Mouse (Mus musculus) heart, embryonic 16.5 days (tissue): ENCODE measurements around the gene Dnase1l2. TPM values are rescaled to one million over a fixed set of nuclear protein-coding genes. Genes with fewer than 3 reads are reported as not detected.

Source experiments
- ATAC-seq: fragments of 200-750 bp; cut with Nextera tagmentation; replicated peaks from 2 replicates; pipeline ENCODE4 v1.8.0; 2017; ENCODE audit warnings: moderate number of reproducible peaks; ENCODE audit not compliant: insufficient read depth, low FRiP score; ENCODE audit errors: extremely low read depth
- H3K27ac ChIP-seq: fragments of 300-500 bp; sonication (generic); 2 replicates; pipeline ENCODE4 v1.5.1; 2014; ENCODE audit warnings: mild to moderate bottlenecking, low read length, control low read depth, moderate library complexity
- H3K27me3 ChIP-seq: fragments of 300-500 bp; sonication (generic); 2 replicates; pipeline ENCODE4 v1.6.1; 2014; ENCODE audit warnings: low read length, mixed read lengths; ENCODE audit not compliant: control insufficient read depth, insufficient read depth
- H3K36me3 ChIP-seq: fragments of 300-500 bp; sonication (generic); 2 replicates; pipeline ENCODE4 v1.6.1; 2014; ENCODE audit not compliant: control insufficient read depth, insufficient read depth
- H3K4me1 ChIP-seq: fragments of 300-500 bp; sonication (generic); 2 replicates; pipeline ENCODE4 v1.6.1; 2014; ENCODE audit warnings: low read length, mixed read lengths; ENCODE audit not compliant: control insufficient read depth, insufficient read depth
- H3K4me2 ChIP-seq: fragments of 300-500 bp; sonication (generic); 2 replicates; pipeline ENCODE4 v1.6.1; 2014; ENCODE audit warnings: low read depth, mild to moderate bottlenecking, control low read depth, low read length
- H3K4me3 ChIP-seq: fragments of 300-500 bp; sonication (generic); 2 replicates; pipeline ENCODE4 v1.5.1; 2014; ENCODE audit warnings: mild to moderate bottlenecking, control low read depth, low read length
- H3K9ac ChIP-seq: fragments of 300-500 bp; sonication (generic); 2 replicates; pipeline ENCODE4 v1.6.1; 2014; ENCODE audit warnings: low read length, control low read depth
- H3K9me3 ChIP-seq: fragments of 300-500 bp; sonication (generic); replicated peaks from 2 replicates; pipeline ENCODE4 v1.6.1; 2016; ENCODE audit warnings: low read length; ENCODE audit not compliant: control insufficient read depth
- WGBS: fragments of 180-500 bp; shearing (Covaris S2); extraction: QIAGEN DNeasy Blood & Tissue Kit; methylation state at CpG from one replicate; pipeline ENCODE4 v1.1.7; 2014; 5-methylcytosine and 5-hydroxymethylcytosine counted together
- polyA plus RNA-seq: library from polyadenylated mRNA; unstranded; fragments of >200 nt; fragmentation: Nextera tagmentation; extraction: Ambion mirVana; gene quantifications from 2 replicates; pipeline ENCODE4 v1.2.1, GENCODE M21; 2015

Gene Dnase1l2
- polyA plus RNA-seq, 1 experiment from 2014 or later: 2.1 TPM

DNA sequence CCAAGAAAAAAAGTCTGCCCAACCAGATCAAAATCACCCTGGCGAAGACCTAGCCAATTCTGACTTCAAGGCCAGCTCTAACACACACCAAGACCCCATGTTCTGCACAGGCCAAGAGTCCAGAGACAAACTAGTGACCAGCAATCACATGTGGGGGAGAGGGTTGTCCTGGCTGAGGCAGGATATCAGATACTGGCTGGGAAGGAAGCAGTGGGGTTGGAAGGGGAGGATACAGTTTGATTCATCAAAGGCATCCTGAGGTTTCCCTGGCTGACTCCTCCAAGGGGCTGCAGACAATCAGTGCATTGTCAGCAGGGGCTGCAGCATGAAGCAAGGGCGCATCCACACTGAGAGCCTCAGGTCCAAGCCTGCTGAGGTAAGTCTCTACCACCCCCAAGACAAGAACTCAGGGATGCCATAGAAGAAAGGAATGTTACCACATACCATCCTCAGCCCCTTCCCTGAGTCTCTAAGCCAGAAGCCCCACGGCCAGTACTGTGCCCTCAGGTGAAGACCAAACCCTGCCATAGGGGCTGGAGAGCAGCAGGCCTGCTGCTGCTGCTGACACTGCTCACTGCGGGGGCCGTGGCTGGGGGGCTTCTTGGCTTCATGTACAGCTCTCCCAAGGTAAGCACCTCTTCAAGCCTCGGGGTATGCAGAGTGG is 30.8 kb upstream of the Dnase1l2 start, which contains the start of gene Bricd5:
Bricd5 (plus strand) TSS at position 273 of the 664 bp plus-strand sequence.
- Histone ChIP-seq H3K36me3 (peaks cover 28% of the 10 kb centered on the region), H3K4me3 (no peak within 1 kb of the TSS; the same call in 1 of the 2 replicates), H3K4me2 (peak within 1 kb of the TSS; percentile 89), H3K27me3 (no peaks in the 10 kb centered on the region), H3K9me3 (no peaks in the 10 kb centered on the region), H3K4me1 (peaks cover 22% of the 10 kb centered on the region), H3K9ac (no peak within 1 kb of the TSS), H3K27ac (no peak within 1 kb of the TSS)
- 62% methylated on average over 6 of the region's 6 CpGs for WGBS
- no peak for ATAC-seq

- peaks cover 15% of the 10 kb centered on the region for H3K4me1 ChIP-seq
- H3K9ac ChIP-seq: peak overlapping the region; percentile 96
- 59% methylated on average over 4 of the region's 4 CpGs for WGBS
- peaks cover 28% of the 10 kb centered on the region for H3K36me3 ChIP-seq
- H3K4me3 ChIP-seq: peak overlapping the region; percentile 85
- ATAC-seq: no peak
- 0 out of 2 replicates have a peak overlapping the region, but pooled peaks have one; percentile 7 for H3K27ac ChIP-seq
- no peaks in the 10 kb centered on the region for H3K9me3 ChIP-seq
- peak overlapping the region; percentile 89 for H3K4me2 ChIP-seq
- H3K27me3 ChIP-seq: no peaks in the 10 kb centered on the region
Measured at GRCm38 (mm10) chr17:24472512-24472911, 29.6 kb upstream of the Dnase1l2 start.

DNA sequence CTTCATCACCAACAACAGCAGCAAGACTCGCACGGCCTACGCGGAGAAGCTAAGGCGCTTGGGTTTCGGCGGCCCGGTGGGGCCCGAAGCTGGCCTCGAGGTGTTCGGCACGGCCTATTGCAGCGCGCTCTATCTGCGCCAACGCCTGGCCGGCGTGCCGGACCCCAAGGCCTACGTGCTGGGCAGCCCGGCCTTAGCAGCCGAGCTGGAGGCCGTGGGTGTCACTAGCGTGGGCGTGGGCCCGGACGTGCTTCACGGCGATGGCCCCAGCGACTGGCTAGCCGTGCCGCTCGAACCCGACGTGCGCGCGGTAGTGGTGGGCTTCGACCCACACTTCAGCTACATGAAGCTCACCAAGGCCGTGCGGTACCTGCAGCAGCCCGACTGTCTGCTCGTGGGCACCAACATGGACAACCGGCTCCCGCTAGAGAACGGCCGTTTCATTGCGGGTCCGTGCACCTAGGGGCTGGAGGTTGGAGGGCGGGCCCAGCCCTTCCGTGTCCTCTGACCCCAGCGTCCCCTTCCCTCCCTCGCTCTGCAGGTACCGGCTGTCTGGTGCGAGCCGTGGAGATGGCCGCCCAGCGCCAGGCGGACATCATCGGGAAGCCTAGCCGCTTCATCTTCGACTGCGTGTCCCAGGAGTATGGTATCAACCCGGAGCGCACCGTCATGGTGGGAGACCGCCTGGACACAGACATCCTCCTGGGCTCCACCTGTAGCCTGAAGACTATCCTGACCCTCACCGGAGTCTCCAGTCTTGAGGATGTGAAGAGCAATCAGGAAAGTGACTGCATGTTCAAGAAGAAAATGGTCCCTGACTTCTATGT is 28.0 kb upstream of the Dnase1l2 start:
- Histone ChIP-seq H3K36me3 (peaks cover 16% of the 10 kb centered on the region), H3K9me3 (no peaks in the 10 kb centered on the region), H3K9ac (peak overlapping the region; percentile 96), H3K4me2 (peak overlapping the region; percentile 89), H3K4me3 (peak overlapping the region; percentile 85), H3K27me3 (no peaks in the 10 kb centered on the region), H3K4me1 (peaks cover 15% of the 10 kb centered on the region), H3K27ac (peak overlapping the region; percentile 84)
- ATAC-seq: peak; percentile 29
- under 1% methylated on average over 68 of the region's 68 CpGs for WGBS

GRCm38 (mm10) chr17:24469910-24470602 is 27.2 kb upstream of the Dnase1l2 start, which contains the start of the genes E4f1 and Pgp:
Gene E4f1 (minus strand): TSS chr17:24470313.
Gene Pgp (plus strand): TSS chr17:24470392.
- Histone ChIP-seq H3K9me3 (no peaks in the 10 kb centered on the region), H3K4me3 (peak within 1 kb of the TSS; percentile 85), H3K27ac (peak within 1 kb of the TSS; percentile 86), H3K4me1 (peaks cover 15% of the 10 kb centered on the region), H3K27me3 (no peaks in the 10 kb centered on the region), H3K9ac (peak within 1 kb of the TSS; percentile 96), H3K36me3 (peaks cover 7% of the 10 kb centered on the region), H3K4me2 (peak within 1 kb of the TSS; percentile 89)
- peak; percentile 96 for ATAC-seq
- WGBS: under 1% methylated on average over 75 of the region's 75 CpGs

DNA sequence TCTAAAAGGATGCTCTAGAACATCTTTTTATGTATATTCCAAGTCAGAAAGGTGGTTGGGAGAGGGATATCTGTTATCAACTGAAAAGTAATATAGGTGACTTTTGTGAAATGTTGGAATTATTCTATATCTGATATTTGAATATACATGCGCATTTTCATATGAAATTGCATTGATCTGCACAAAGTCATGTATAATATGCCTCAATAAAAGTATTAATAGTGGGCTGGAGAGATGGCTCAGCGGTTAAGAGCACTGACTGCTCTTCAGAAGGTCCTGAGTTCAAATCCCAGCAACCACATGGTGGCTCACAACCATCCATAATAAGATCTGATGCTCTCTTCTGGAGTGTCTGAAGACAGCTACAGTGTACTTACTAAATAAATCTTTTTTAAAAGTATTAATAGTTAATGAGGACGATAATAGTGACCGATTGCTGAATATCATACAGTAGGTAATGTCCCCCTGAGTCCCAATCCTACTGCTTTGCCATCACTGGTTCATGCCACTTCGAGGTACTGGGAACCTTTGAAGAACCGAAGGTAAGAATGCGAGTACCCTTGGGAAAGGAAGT is 26.5 kb upstream of the Dnase1l2 start:
- no peaks in the 10 kb centered on the region for H3K27me3 ChIP-seq
- H3K9me3 ChIP-seq: no peaks in the 10 kb centered on the region
- WGBS: 19% methylated on average over 7 of the region's 7 CpGs
- peak overlapping the region; percentile 86 for H3K27ac ChIP-seq
- H3K9ac ChIP-seq: peak overlapping the region; percentile 96
- peaks cover under 1% of the 10 kb centered on the region for H3K36me3 ChIP-seq
- H3K4me2 ChIP-seq: peak overlapping the region; percentile 89
- H3K4me3 ChIP-seq: peak overlapping the region; percentile 85
- H3K4me1 ChIP-seq: peaks cover 15% of the 10 kb centered on the region
- 0 out of 2 replicates have a peak, but pooled peaks have one; percentile 0 for ATAC-seq

DNA sequence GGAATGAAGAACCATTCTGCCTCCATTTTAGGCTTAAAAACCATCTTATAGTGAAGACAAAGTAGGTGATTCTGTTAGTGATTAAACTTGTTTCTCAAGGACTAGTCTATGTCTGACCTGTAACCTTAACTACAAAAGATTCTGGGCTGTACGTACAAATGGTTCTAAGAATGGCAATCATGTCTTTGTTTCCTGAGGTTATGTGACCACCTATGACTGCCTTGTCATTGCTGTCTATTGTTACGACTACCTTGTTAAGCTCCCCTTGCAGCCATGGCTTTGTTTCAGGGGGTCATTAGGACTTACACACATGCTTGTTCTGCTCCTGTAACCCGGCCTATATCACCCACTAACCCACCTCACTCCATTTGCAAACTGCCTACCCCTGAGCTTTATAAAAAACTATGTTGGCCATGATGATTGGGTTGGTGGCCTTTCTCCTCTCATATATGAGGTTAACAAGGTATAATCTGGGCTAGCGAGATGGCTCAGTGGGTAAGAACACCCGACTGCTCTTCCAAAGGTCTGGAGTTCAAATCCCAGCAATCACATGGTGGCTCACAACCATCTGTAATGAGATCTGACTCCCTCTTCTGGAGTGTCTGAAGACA is 25.8 kb upstream of the Dnase1l2 start:
- no peak for ATAC-seq
- no peak overlapping the region for H3K4me2 ChIP-seq
- H3K27me3 ChIP-seq: no peaks in the 10 kb centered on the region
- H3K4me3 ChIP-seq: no peak overlapping the region
- no peak overlapping the region for H3K27ac ChIP-seq
- H3K4me1 ChIP-seq: peaks cover 17% of the 10 kb centered on the region
- no peaks in the 10 kb centered on the region for H3K36me3 ChIP-seq
- no peaks in the 10 kb centered on the region for H3K9me3 ChIP-seq
- H3K9ac ChIP-seq: no peak overlapping the region
- WGBS: 95% methylated on average over 5 of the region's 5 CpGs

- no peaks in the 10 kb centered on the region for H3K9me3 ChIP-seq
- peaks cover 12% of the 10 kb centered on the region for H3K4me1 ChIP-seq
- WGBS: 49% methylated on average over 6 of the region's 6 CpGs
- H3K4me2 ChIP-seq: no peak overlapping the region
- no peak overlapping the region for H3K4me3 ChIP-seq
- no peaks in the 10 kb centered on the region for H3K27me3 ChIP-seq
- H3K36me3 ChIP-seq: no peaks in the 10 kb centered on the region
- no peak overlapping the region; the same call in 1 of the 2 replicates for H3K27ac ChIP-seq
- ATAC-seq: peak; percentile 35
- H3K9ac ChIP-seq: no peak overlapping the region
Measured at GRCm38 (mm10) chr17:24463374-24464133, 20.6 kb upstream of the Dnase1l2 start.

GRCm38 (mm10) chr17:24462932-24463331 is 20.0 kb upstream of the Dnase1l2 start:
- Histone ChIP-seq H3K36me3 (no peaks in the 10 kb centered on the region), H3K9me3 (no peaks in the 10 kb centered on the region), H3K9ac (no peak overlapping the region), H3K4me1 (peaks cover 12% of the 10 kb centered on the region), H3K4me3 (no peak overlapping the region), H3K4me2 (no peak overlapping the region), H3K27ac (no peak overlapping the region), H3K27me3 (no peaks in the 10 kb centered on the region)
- WGBS: 40% methylated on average over 1 of the region's 1 CpGs
- ATAC-seq: peak; percentile 54
